ENCODE assay signal across 10 mouse cellular contexts in the genomic region with DNA sequence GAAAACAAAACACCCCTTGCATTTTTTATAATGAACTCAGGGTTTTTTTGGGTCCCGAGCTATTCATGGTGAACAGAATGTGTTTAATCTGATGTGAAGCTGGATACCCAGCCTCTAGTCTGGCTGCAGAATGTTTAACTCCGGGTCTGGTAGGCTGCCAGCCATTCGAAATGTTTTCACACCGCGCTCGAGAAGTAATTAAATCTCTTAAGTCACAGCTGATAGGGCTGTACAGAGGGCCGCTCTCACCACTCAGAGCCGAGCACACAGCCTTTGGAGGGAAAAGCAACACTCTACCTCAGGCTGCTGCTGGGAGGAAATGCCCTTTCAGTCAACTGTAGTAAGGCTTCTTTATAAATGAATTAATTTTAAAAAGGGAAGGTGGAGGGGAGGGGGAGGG. TPM values are rescaled to one million over a fixed set of nuclear protein-coding genes. Genes with fewer than 3 reads are reported as not detected.
DNase-seq lines count a peak whose midpoint lies in the region; ATAC-seq and TF ChIP-seq lines count a peak whose summit lies in the region.
"Had no signal": no experiment of that assay in that cellular context is flagged by ENCODE, and none has a peak within 500 bp of the region (broad histone marks: within the 10 kb centered on the region; RNA-seq: fewer than 3 reads in every experiment).

No protein-coding gene starts in this region.

- H3K4me3 ChIP-seq in heart, postnatal 0 days (ENCODE audit: low read depth, low read length): no peak overlapping the region
- H3K4me3 ChIP-seq in limb, embryonic 15.5 days: no peak overlapping the region
- no peak overlapping the region for H3K4me3 ChIP-seq in limb, embryonic 10.5 days

- peaks cover 20% of the 10 kb centered on the region for H3K36me3 ChIP-seq in heart, postnatal 0 days (replicated peaks; ENCODE audit: control insufficient read depth, insufficient read depth, low read length)
- H3K36me3 ChIP-seq in limb, embryonic 15.5 days: peaks cover 24% of the 10 kb centered on the region
- peaks cover 54% of the 10 kb centered on the region for H3K36me3 ChIP-seq in limb, embryonic 10.5 days

- H3K27ac ChIP-seq in heart, postnatal 0 days (ENCODE audit: low read depth): no peak overlapping the region
- H3K27ac ChIP-seq in limb, embryonic 15.5 days: no peak overlapping the region
- no peak overlapping the region for H3K27ac ChIP-seq in limb, embryonic 10.5 days

- H3K4me2 ChIP-seq in heart, postnatal 0 days (ENCODE audit: low read depth, low read length): no peak overlapping the region
- no peak overlapping the region for H3K4me2 ChIP-seq in limb, embryonic 15.5 days

- peak; percentile 29 for DNase-seq in heart, postnatal 0 days (ENCODE audit: low spot score)
- DNase-seq in heart, adult 9 months (ENCODE audit: low spot score in 2 of 2): no peak
- DNase-seq in limb, embryonic 10.5 days (ENCODE audit: low spot score): no peak
- peak; percentile 46 for DNase-seq in kidney, postnatal 10 days
- DNase-seq in right cerebral cortex, postnatal 10 days (ENCODE audit: low spot score in 2 of 2): peak; percentile 83 to 90
- no peak for DNase-seq in adrenal gland, adult 18-20 months (ENCODE audit: low spot score in 2 of 2)
- DNase-seq in gastrocnemius, postnatal 4 days (ENCODE audit: low spot score in 2 of 2): no peak
- DNase-seq: gastrocnemius, postnatal 36 days had no signal

- H3K27me3 ChIP-seq in heart, postnatal 0 days (ENCODE audit: control insufficient read depth, insufficient read depth, low read length): no peaks in the 10 kb centered on the region
- H3K27me3 ChIP-seq in limb, embryonic 15.5 days: no peaks in the 10 kb centered on the region
- H3K27me3 ChIP-seq in limb, embryonic 10.5 days (ENCODE audit: low read depth, poor library complexity, severe bottlenecking): no peaks in the 10 kb centered on the region

- H3K9ac ChIP-seq in heart, postnatal 0 days (replicated peaks; ENCODE audit: low read depth, low read length): no peak overlapping the region
- H3K9ac ChIP-seq in limb, embryonic 15.5 days: no peak overlapping the region

- no peak for TF ChIP-seq CTCF in heart, postnatal 0 days (IDR thresholded peaks at IDR 0.05; ENCODE audit: low read depth)

- peak; percentile 69 for ATAC-seq in heart, postnatal 0 days (ENCODE audit: insufficient read depth, low read depth)
- 0 out of 2 replicates have a peak, but pooled peaks have one; percentile 24 for ATAC-seq in limb, embryonic 15.5 days (ENCODE audit: insufficient number of reproducible peaks, low FRiP score, low TSS enrichment, low read depth)
- ATAC-seq: CD4-positive, CD25-positive, alpha-beta regulatory T cell, adult 4 months had no signal

- peaks cover 26% of the 10 kb centered on the region; the same call in 1 of the 2 replicates for H3K9me3 ChIP-seq in heart, postnatal 0 days (replicated peaks; ENCODE audit: control insufficient read depth, low read length)
- peaks cover 5% of the 10 kb centered on the region for H3K9me3 ChIP-seq in limb, embryonic 15.5 days
- peaks cover 3% of the 10 kb centered on the region; the same call in 1 of the 2 replicates for H3K9me3 ChIP-seq in limb, embryonic 10.5 days (replicated peaks)

- H3K4me1 ChIP-seq in heart, postnatal 0 days (ENCODE audit: control insufficient read depth, insufficient read depth): 0 out of 2 replicates have a peak, but pooled peaks cover 7% of the 10 kb centered on the region
- no peaks in the 10 kb centered on the region for H3K4me1 ChIP-seq in limb, embryonic 15.5 days
- H3K4me1 ChIP-seq in limb, embryonic 10.5 days: no peaks in the 10 kb centered on the region

- TF ChIP-seq EP300 in heart, postnatal 0 days (IDR thresholded peaks at IDR 0.05; ENCODE audit: low read depth): no peak

- 19% methylated on average over 8 of the region's 8 CpGs for WGBS in heart, postnatal 0 days
- 63% methylated on average over 8 of the region's 8 CpGs for WGBS in limb, embryonic 15.5 days
- WGBS in limb, embryonic 10.5 days: 90% methylated on average over 8 of the region's 8 CpGs

RNA-seq across cellular contexts. Expression of a gene that starts 49.6 kb away (rescaled TPM):
- total RNA-seq in heart, postnatal 0 days (2014; rRNA removed; ENCODE audit: low replicate concordance): 18.4 and 28.5 TPM in 2 replicates
- polyA plus RNA-seq in heart, postnatal 0 days (2015; fragmentation: Nextera tagmentation; extraction: Ambion mirVana): 27.4 and 28.5 TPM in 2 replicates
- polyA plus RNA-seq in limb, embryonic 15.5 days (2015; fragmentation: Nextera tagmentation; extraction: Ambion mirVana): 25.1 and 32.1 TPM in 2 replicates
- polyA plus RNA-seq in limb, embryonic 10.5 days (2016; fragmentation: Nextera tagmentation; extraction: Ambion mirVana): 36.9 and 40.0 TPM in 2 replicates
- 10 to 100 TPM; 25.2 to 25.8 TPM for total RNA-seq in adrenal gland, adult 18-20 months (2021)
- total RNA-seq in gastrocnemius, postnatal 4 days (2021): 10 to 100 TPM; 29.2 to 31.2 TPM

Comparison
In these comparisons a context has a peak if more than half of its experiments do, and no peak if none do; other contexts are left out.
1. DNase-seq: peak in heart, postnatal 0 days (single experiment), kidney, postnatal 10 days (single experiment) and right cerebral cortex, postnatal 10 days (2 of 2); none in heart, adult 9 months (0 of 2), limb, embryonic 10.5 days (single experiment), adrenal gland, adult 18-20 months (0 of 2) and gastrocnemius, postnatal 4 days (0 of 2).